In the genomic region with DNA sequence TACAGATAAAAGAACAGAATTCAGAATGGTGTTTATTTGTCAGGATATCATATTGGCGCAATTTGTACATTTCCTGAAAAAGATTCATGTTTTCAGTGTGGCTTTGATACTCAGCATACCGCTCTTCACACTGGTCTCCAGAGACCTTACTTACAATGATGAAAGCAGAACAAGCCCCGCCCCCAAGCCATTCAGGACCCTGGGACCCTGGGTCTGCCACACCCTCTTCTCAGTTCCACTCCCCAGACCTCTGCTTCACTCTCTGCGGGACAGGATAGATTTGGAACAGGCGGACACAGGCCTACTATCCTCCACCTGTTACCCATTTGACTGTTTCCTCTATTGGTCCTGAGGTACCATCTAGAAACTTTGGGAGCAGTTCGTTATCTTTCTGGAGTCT, we compare ENCODE assay signal across 22 mouse cellular contexts. TPM values are rescaled to one million over a fixed set of nuclear protein-coding genes. Genes with fewer than 3 reads are reported as not detected.
"Had no signal": no experiment of that assay in that cellular context is flagged by ENCODE, and none has a peak within 500 bp of the region (broad histone marks: within the 10 kb centered on the region; RNA-seq: fewer than 3 reads in every experiment).

No protein-coding gene starts in this region.

- DNase-seq: kidney, adult 9 months; kidney, postnatal 14 days; kidney, postnatal 4 days; layer of hippocampus, adult 9-11 months; liver, embryonic 13.5 days; lung, adult 2 months; lung, postnatal 14 days; lung, postnatal 4 days; midbrain, embryonic 14.5 days; right cerebral cortex, adult 18-20 months; right cerebral cortex, postnatal 14 days; right cerebral cortex, postnatal 4 days; thymus, adult 18-20 months; thymus, postnatal 4 days had no signal

RNA-seq across cellular contexts. Expression of gene Oit1, which starts 27.4 kb away (rescaled TPM):
- total RNA-seq: layer of hippocampus, adult 18-20 months; layer of hippocampus, postnatal 25 days; left cerebral cortex, adult 2 months; left cerebral cortex, postnatal 10 days; left cerebral cortex, postnatal 36 days; megakaryocyte progenitor cell, adult 5-6 weeks; megakaryocyte-erythroid progenitor cell, adult 5-6 weeks; midbrain, postnatal 0 days had no signal
